Mouse (Mus musculus): ENCODE results near the gene Tchhl1. TPM values are rescaled to one million over a fixed set of nuclear protein-coding genes. Genes with fewer than 3 reads are reported as not detected.

The Tchhl1 gene
- not detected in 2 replicates for polyA plus RNA-seq (2012)

GRCm38 (mm10) chr3:93468561-93468960, at the start of gene Tchhl1:
Gene Tchhl1, plus strand, starts transcription at chr3:93468754.

DNA sequence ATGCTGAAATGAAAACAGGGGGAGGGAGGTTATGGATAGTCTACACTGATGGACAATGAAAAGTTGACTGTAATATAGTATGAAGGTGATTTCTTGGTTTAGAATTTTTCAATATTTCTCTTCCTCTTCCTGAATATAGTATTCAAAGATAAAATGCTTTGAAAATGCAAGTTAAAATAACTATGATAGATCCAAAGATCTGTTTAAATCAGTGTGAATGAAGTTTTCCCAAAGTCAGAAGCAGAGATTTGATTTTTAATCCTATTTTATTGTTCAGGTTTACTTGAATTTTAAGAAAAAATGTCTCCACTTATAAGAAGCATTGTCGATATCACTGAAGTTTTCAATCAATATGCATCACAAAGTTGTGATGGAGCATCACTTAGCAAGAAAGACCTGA, 26.5 kb upstream of the Tchhl1 start, which contains the start of gene Tchh:
Tchh (plus strand) TSS at position 301 of the 400 bp plus-strand sequence.

GRCm38 (mm10) chr3:93520330-93521193, 52.0 kb downstream of the Tchhl1 start, which contains the start of gene S100a11:
Gene S100a11, plus strand, starts transcription at chr3:93520488.

Other genes starting within 250 kb of the Tchhl1 start
- gene Flg, start 195.2 kb upstream of the Tchhl1 start, polyA plus RNA-seq (2012), result 0.18 TPM in 1 of 2 replicates, not detected in the other
- gene Hrnr, start 149.0 kb upstream of the Tchhl1 start, polyA plus RNA-seq (2012), result not detected in 2 replicates
- 0.01 TPM in 1 of 2 replicates, not detected in the other for gene Rptn, start 75.1 kb upstream of the Tchhl1 start, polyA plus RNA-seq (2012)
- 0.28 and 0.43 TPM in 2 replicates for gene Tchh, start 26.4 kb upstream of the Tchhl1 start, polyA plus RNA-seq (2012)
- 119 and 171 TPM in 2 replicates for gene S100a11, start 51.7 kb downstream of the Tchhl1 start, polyA plus RNA-seq (2012)
- gene S100a10, start 86.3 kb downstream of the Tchhl1 start, polyA plus RNA-seq (2012), result 50.6 and 60.4 TPM in 2 replicates
- not detected in 2 replicates for gene Tdpoz2, start 183.9 kb downstream of the Tchhl1 start, polyA plus RNA-seq (2012)
- not detected in 2 replicates for gene Tdpoz1, start 207.6 kb downstream of the Tchhl1 start, polyA plus RNA-seq (2012)
- gene Gm37596, start 224.3 kb downstream of the Tchhl1 start, polyA plus RNA-seq (2012), result not detected in 2 replicates